Mouse (Mus musculus) forebrain, postnatal 0 days (tissue): ENCODE results near the gene Gm9936. TPM values are rescaled to one million over a fixed set of nuclear protein-coding genes. Genes with fewer than 3 reads are reported as not detected.

Source experiments
- ATAC-seq: fragments of 200-750 bp; cut with Nextera tagmentation; 2 replicates; pipeline ENCODE4 v1.8.0; 2017; ENCODE audit warnings: mild to moderate bottlenecking, moderate library complexity
- DNase-seq: peaks from one replicate; pipeline ENCODE4 v3.0.0-alpha.2; 2015
- H3K27ac ChIP-seq: fragments of 300-500 bp; sonication (generic); 2 replicates; pipeline ENCODE4 v1.5.1; 2014; ENCODE audit warnings: low read depth, mild to moderate bottlenecking, antibody characterized with exemption, low read length, moderate library complexity, mixed read lengths
- H3K27me3 ChIP-seq: fragments of 300-500 bp; sonication (generic); 2 replicates; pipeline ENCODE4 v1.6.1; 2014; ENCODE audit warnings: mild to moderate bottlenecking, low read length, mixed read lengths; ENCODE audit not compliant: insufficient read depth
- H3K36me3 ChIP-seq: fragments of 300-500 bp; sonication (generic); 2 replicates; pipeline ENCODE4 v1.6.1; 2014; ENCODE audit warnings: mild to moderate bottlenecking, moderate library complexity; ENCODE audit not compliant: insufficient read depth
- H3K4me1 ChIP-seq: fragments of 300-500 bp; sonication (generic); 2 replicates; pipeline ENCODE4 v1.6.1; 2014; ENCODE audit warnings: antibody characterized with exemption; ENCODE audit not compliant: insufficient read depth
- H3K4me2 ChIP-seq: fragments of 300-500 bp; sonication (generic); 2 replicates; pipeline ENCODE4 v1.6.1; 2014; ENCODE audit warnings: low read depth, mild to moderate bottlenecking, moderate library complexity
- H3K4me3 ChIP-seq: fragments of 300-500 bp; sonication (generic); 2 replicates; pipeline ENCODE4 v1.5.1; 2014; ENCODE audit warnings: low read depth, low read length, mixed read lengths
- H3K9ac ChIP-seq: fragments of 300-500 bp; sonication (generic); 2 replicates; pipeline ENCODE4 v1.6.1; 2014; ENCODE audit warnings: mild to moderate bottlenecking
- H3K9me3 ChIP-seq: fragments of 300-500 bp; sonication (generic); 2 replicates; pipeline ENCODE4 v1.6.1; 2016; ENCODE audit warnings: low read length
- CTCF ChIP-seq: sonication (generic); IDR thresholded peaks from 2 replicates; pipeline ENCODE4 v1.5.1; 2016; ENCODE audit warnings: antibody characterized with exemption, control low read depth, low read depth
- WGBS: fragments of 180-500 bp; shearing (Covaris S2); extraction: QIAGEN DNeasy Blood & Tissue Kit; methylation state at CpG from one replicate; pipeline ENCODE4 v1.1.7; 2014; 5-methylcytosine and 5-hydroxymethylcytosine counted together
- polyA plus RNA-seq: library from polyadenylated mRNA; unstranded; fragments of >200 nt; fragmentation: Nextera tagmentation; extraction: Ambion mirVana; gene quantifications from 2 replicates; pipeline ENCODE4 v1.2.1, GENCODE M21; 2015
- total RNA-seq: library from RNA; depleted of rRNA; stranded (reverse); fragments of >200 nt; gene quantifications from 2 replicates; pipeline ENCODE4 v1.2.3, GENCODE M21; 2014

Gm9936 gene
- total and polyA plus RNA-seq, 2 experiments from 2014 or later: 3.2 to 4.2 TPM

GRCm38 (mm10) chr5:114816599-114816998 lies 41.9 kb downstream of the Gm9936 start:
- ATAC-seq (no peak), DNase-seq (no peak)
- Histone ChIP-seq H3K4me2 (no peak overlapping the region), H3K36me3 (no peaks in the 10 kb centered on the region), H3K27me3 (no peaks in the 10 kb centered on the region), H3K9me3 (no peaks in the 10 kb centered on the region), H3K4me3 (no peak overlapping the region), H3K27ac (no peak overlapping the region), H3K4me1 (peaks cover 9% of the 10 kb centered on the region; the same call in 1 of the 2 replicates), H3K9ac (no peak overlapping the region)
- 70% methylated on average over 6 of the region's 6 CpGs for WGBS
- 0 out of 2 replicates have a peak, but pooled peaks have one; percentile 7 for TF ChIP-seq CTCF

- ATAC-seq (peak; percentile 98), DNase-seq (peak; percentile 97)
- Histone ChIP-seq H3K36me3 (peaks cover 9% of the 10 kb centered on the region), H3K4me1 (peaks cover 9% of the 10 kb centered on the region; the same call in 1 of the 2 replicates), H3K4me3 (peak overlapping the region; percentile 76), H3K9me3 (no peaks in the 10 kb centered on the region), H3K9ac (peak overlapping the region; percentile 94), H3K27ac (peak overlapping the region; percentile 98), H3K27me3 (no peaks in the 10 kb centered on the region), H3K4me2 (peak overlapping the region; percentile 43)
- 1% methylated on average over 50 of the region's 50 CpGs for WGBS
- TF ChIP-seq CTCF: no peak
Measured at GRCm38 (mm10) chr5:114813525-114814181, 44.8 kb downstream of the Gm9936 start.

GRCm38 (mm10) chr5:114809826-114810225 lies 48.7 kb downstream of the Gm9936 start:
- 93% methylated on average over 5 of the region's 5 CpGs for WGBS

GRCm38 (mm10) chr5:114809181-114809756 lies 49.2 kb downstream of the Gm9936 start:
- Histone ChIP-seq H3K9ac (no peak overlapping the region), H3K27me3 (no peaks in the 10 kb centered on the region), H3K36me3 (peaks cover 24% of the 10 kb centered on the region), H3K9me3 (no peaks in the 10 kb centered on the region), H3K4me3 (no peak overlapping the region), H3K4me1 (peaks cover 9% of the 10 kb centered on the region; the same call in 1 of the 2 replicates), H3K4me2 (no peak overlapping the region), H3K27ac (no peak overlapping the region)
- WGBS: 80% methylated on average over 10 of the region's 10 CpGs
- no peak for TF ChIP-seq CTCF
- no peak for ATAC-seq
- no peak for DNase-seq

More at GRCm38 (mm10) chr5:114809826-114810225, 48.7 kb downstream of the Gm9936 start:
- H3K27ac ChIP-seq: no peak overlapping the region
- H3K4me3 ChIP-seq: no peak overlapping the region
- TF ChIP-seq CTCF: no peak
- no peak for DNase-seq
- H3K9ac ChIP-seq: no peak overlapping the region
- H3K27me3 ChIP-seq: no peaks in the 10 kb centered on the region
- no peaks in the 10 kb centered on the region for H3K9me3 ChIP-seq
- peaks cover 9% of the 10 kb centered on the region; the same call in 1 of the 2 replicates for H3K4me1 ChIP-seq
- peaks cover 19% of the 10 kb centered on the region for H3K36me3 ChIP-seq
- H3K4me2 ChIP-seq: no peak overlapping the region
- no peak for ATAC-seq

GRCm38 (mm10) chr5:114808385-114808784 lies 50.1 kb downstream of the Gm9936 start:
- no peak overlapping the region for H3K4me2 ChIP-seq
- WGBS: 85% methylated on average over 8 of the region's 8 CpGs
- H3K4me1 ChIP-seq: peaks cover 9% of the 10 kb centered on the region; the same call in 1 of the 2 replicates
- H3K36me3 ChIP-seq: peaks cover 33% of the 10 kb centered on the region
- H3K27me3 ChIP-seq: no peaks in the 10 kb centered on the region
- TF ChIP-seq CTCF: no peak
- no peak for ATAC-seq
- no peaks in the 10 kb centered on the region for H3K9me3 ChIP-seq
- H3K9ac ChIP-seq: no peak overlapping the region
- no peak overlapping the region for H3K4me3 ChIP-seq
- no peak overlapping the region for H3K27ac ChIP-seq
- DNase-seq: no peak

- H3K4me3 ChIP-seq: no peak overlapping the region
- H3K9me3 ChIP-seq: no peaks in the 10 kb centered on the region
- peaks cover 38% of the 10 kb centered on the region for H3K36me3 ChIP-seq
- H3K27ac ChIP-seq: no peak overlapping the region
- H3K4me1 ChIP-seq: peaks cover 9% of the 10 kb centered on the region; the same call in 1 of the 2 replicates
- DNase-seq (no peak), ATAC-seq (no peak)
- H3K27me3 ChIP-seq: no peaks in the 10 kb centered on the region
- no peak for TF ChIP-seq CTCF
- no peak overlapping the region for H3K4me2 ChIP-seq
- no peak overlapping the region for H3K9ac ChIP-seq
- 74% methylated on average over 6 of the region's 6 CpGs for WGBS
Measured at GRCm38 (mm10) chr5:114807893-114808292, 50.6 kb downstream of the Gm9936 start.

- Histone ChIP-seq H3K4me2 (no peak overlapping the region), H3K9me3 (no peaks in the 10 kb centered on the region), H3K4me3 (no peak overlapping the region), H3K4me1 (peaks cover 5% of the 10 kb centered on the region; the same call in 1 of the 2 replicates), H3K27ac (0 out of 2 replicates have a peak overlapping the region, but pooled peaks have one; percentile 21), H3K27me3 (no peaks in the 10 kb centered on the region), H3K36me3 (peaks cover 42% of the 10 kb centered on the region), H3K9ac (no peak overlapping the region)
- no peak for TF ChIP-seq CTCF
- ATAC-seq: peak; percentile 32; the same call in 1 of the 2 replicates
- 22% methylated on average over 8 of the region's 8 CpGs for WGBS
- no peak for DNase-seq
Measured at GRCm38 (mm10) chr5:114807468-114807867, 51.0 kb downstream of the Gm9936 start.
